Mouse (Mus musculus): Measurements from ENCODE around the gene Spata13. TPM values are rescaled to one million over a fixed set of nuclear protein-coding genes. Genes with fewer than 3 reads are reported as not detected.

Spata13 gene
- polyA plus RNA-seq, 1 experiment from 2014 or later, result 34.8 TPM

DNA sequence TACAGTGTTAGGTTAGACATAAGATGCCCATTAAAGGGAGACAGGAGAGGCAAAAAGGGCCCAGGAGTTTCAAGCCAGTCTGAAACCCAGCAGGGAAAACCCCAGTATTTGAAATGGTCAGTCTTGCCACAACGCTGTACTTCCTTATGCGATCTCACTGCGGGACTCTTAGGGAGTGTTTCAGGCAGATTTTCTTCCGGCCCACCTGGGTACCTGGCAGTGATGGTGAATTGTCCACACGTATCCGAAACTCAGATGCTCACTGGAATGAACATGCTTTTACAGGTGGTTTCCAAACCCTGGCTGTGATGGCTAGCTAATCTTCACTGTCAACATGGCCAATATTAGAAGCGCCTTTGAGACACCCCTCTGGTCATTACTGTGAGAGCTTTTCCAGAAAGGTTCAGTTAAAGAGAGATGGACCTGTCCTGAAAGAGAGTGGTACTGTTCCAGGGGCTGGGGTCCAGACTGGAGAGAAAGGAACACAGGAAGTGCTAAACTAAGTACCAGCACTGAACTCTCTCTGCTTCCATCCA is 148.4 kb downstream of the Spata13 start:
- Histone ChIP-seq H3K4me2 (no peak overlapping the region), H3K36me3 (no peaks in the 10 kb centered on the region), H3K4me3 (no peak overlapping the region), H3K27me3 (peaks cover 3% of the 10 kb centered on the region; the same call in 1 of the 2 replicates), H3K9ac (no peak overlapping the region), H3K4me1 (replicated peaks) (peaks cover 7% of the 10 kb centered on the region), H3K27ac (no peak overlapping the region), H3K9me3 (no peaks in the 10 kb centered on the region)
- ATAC-seq (ENCODE audit: low FRiP score), result no peak
- 48% methylated on average over 7 of the region's 7 CpGs for WGBS

DNA sequence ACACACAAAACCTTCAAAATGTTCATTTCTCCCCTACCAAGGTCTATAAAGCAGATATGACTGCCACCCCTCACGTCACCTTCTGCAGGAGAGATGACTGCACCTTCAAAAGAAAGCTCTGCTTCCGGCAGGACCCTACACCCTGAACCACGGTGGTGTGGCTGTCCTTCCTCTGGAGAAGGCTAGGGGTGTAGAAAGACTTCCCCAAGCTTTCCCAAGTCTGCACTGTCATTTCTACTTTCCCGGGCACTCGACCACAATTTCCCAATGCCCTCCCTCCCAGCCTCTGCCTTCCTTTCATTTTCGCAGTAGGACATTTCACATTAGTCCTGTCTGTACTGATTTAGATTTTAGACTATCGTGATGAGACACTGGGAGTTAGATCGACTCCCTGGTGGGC is 149.4 kb downstream of the Spata13 start:
- H3K27ac ChIP-seq, result no peak overlapping the region
- H3K4me1 ChIP-seq (replicated peaks), result peaks cover 7% of the 10 kb centered on the region
- peaks cover 2% of the 10 kb centered on the region; the same call in 1 of the 2 replicates for H3K36me3 ChIP-seq
- 41% methylated on average over 8 of the region's 8 CpGs for WGBS
- peaks cover 3% of the 10 kb centered on the region; the same call in 1 of the 2 replicates for H3K27me3 ChIP-seq
- no peaks in the 10 kb centered on the region for H3K9me3 ChIP-seq
- ATAC-seq (ENCODE audit: low FRiP score), result no peak
- no peak overlapping the region for H3K4me3 ChIP-seq
- H3K4me2 ChIP-seq, result no peak overlapping the region
- no peak overlapping the region for H3K9ac ChIP-seq

DNA sequence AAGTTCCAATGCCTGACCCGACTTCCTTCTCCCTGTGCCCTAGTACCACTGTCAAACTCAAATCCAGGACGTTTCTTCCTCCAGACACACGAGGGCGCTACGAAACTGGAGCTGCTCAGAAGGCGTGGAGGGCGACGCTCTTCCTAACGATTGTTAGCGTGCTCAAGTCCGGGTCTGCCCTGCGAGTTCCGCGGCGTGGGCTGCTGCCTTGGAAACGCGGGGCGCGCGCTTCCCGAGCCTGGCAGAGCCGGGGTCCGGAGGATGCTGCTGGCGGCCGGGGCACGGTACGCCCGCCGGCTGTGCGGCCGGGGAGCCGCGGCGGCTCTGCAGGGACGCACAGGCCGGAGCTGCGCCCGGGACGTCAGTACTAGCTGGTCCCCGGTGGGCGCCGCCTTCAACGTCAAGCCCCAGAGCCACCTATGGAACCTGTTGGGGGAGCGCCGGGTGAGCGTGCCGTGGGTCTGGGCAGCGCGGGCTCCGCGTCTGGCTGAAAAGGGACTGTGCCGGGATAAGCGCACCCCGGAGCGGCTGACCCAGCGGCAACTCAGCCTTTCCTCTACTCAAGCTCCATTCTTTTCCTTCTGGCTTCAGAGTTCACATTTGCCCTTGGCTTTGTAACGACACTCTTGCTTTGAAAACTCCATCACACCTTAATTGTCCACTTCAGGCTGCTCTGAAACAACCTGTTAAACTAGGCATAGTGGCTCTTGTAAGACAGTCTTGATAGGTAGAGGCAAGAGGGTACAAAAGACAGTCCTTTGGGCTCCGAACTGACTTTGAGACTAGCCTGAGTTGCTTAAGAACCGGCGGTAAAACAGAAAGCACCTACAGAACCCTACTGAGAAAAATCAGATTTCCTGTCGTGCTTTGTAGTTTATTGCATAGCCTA is 150.9 kb downstream of the Spata13 start, which contains the start of gene Mipep:
Gene Mipep, plus strand, starts transcription at position 147 of the 889 bp plus-strand sequence.
- Histone ChIP-seq H3K27me3 (peaks cover 3% of the 10 kb centered on the region; the same call in 1 of the 2 replicates), H3K4me3 (peak within 1 kb of the TSS; percentile 78), H3K9me3 (no peaks in the 10 kb centered on the region), H3K9ac (peak within 1 kb of the TSS; percentile 78), H3K4me1 (replicated peaks) (peaks cover 7% of the 10 kb centered on the region), H3K4me2 (peak within 1 kb of the TSS; percentile 81), H3K36me3 (peaks cover 13% of the 10 kb centered on the region), H3K27ac (peak within 1 kb of the TSS; percentile 78; the same call in 1 of the 2 replicates)
- 1% methylated on average over 60 of the region's 61 CpGs for WGBS
- ATAC-seq (ENCODE audit: low FRiP score), result peak; percentile 93

DNA sequence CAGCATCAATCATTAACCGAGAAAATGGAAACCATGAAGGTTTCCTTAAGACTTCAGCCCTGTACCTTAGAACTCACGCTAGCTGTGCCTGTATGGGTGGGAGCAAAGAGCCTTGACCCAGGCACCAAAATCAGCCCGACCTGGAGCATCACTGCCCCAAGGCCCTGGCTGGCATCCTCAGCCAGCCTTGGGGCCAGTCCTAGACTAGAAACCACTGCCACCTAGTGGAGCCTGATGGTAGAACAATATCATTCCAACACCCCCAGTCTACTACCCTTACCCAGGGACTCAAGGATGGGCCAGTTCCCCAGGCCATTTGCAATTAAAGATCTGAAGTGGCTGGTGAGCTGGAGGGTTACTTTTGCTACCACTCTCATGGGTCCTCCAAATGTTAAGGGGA is 156.3 kb downstream of the Spata13 start:
- no peak overlapping the region for H3K4me2 ChIP-seq
- H3K36me3 ChIP-seq, result peaks cover 35% of the 10 kb centered on the region
- no peak overlapping the region for H3K9ac ChIP-seq
- peaks cover 5% of the 10 kb centered on the region for H3K4me1 ChIP-seq (replicated peaks)
- no peak overlapping the region for H3K27ac ChIP-seq
- H3K4me3 ChIP-seq, result no peak overlapping the region
- WGBS, result 44% methylated on average over 3 of the region's 3 CpGs
- peak; percentile 24; the same call in 1 of the 2 replicates for ATAC-seq (ENCODE audit: low FRiP score)
- H3K27me3 ChIP-seq, result no peaks in the 10 kb centered on the region
- H3K9me3 ChIP-seq, result no peaks in the 10 kb centered on the region

DNA sequence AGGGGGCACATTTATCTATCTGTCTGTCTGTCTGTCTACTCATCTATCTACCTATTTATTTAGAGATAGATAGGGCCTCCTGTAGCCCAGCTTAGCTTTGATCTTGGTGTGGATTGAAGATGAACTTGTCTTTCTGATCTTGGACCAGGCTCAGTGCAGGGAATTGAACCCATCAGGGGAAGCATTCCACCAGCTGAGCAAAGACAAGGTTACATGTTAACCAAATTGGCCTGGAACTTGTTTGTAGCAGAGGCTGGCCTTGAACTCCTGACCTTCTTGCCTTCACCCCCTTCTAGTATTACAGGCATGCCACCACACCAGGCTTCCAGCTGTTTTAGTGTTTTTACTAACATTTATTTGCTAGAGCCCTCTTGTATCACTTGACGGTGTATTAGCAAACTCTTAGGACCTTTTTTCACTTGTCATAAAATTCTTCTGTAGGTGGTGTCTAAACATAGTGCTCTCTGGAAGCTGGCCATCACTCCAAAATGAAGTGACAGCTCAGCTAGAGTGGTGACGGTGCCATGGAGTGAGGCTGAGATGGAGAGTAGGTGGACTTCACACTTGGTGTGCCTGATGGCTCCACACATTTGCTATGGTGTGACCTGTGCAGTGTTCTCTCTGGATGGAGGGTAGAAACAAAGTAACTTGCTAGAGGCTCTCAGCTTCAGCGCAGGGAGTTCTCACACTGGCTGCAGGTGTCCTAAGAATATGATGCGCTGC is 163.0 kb downstream of the Spata13 start:
- H3K9me3 ChIP-seq, result no peaks in the 10 kb centered on the region
- H3K4me2 ChIP-seq, result no peak overlapping the region
- no peaks in the 10 kb centered on the region for H3K27me3 ChIP-seq
- ATAC-seq (ENCODE audit: low FRiP score), result no peak
- H3K4me3 ChIP-seq, result no peak overlapping the region
- no peak overlapping the region for H3K9ac ChIP-seq
- no peak overlapping the region for H3K27ac ChIP-seq
- peaks cover 40% of the 10 kb centered on the region for H3K36me3 ChIP-seq
- 88% methylated on average over 4 of the region's 4 CpGs for WGBS
- no peaks in the 10 kb centered on the region for H3K4me1 ChIP-seq (replicated peaks)

DNA sequence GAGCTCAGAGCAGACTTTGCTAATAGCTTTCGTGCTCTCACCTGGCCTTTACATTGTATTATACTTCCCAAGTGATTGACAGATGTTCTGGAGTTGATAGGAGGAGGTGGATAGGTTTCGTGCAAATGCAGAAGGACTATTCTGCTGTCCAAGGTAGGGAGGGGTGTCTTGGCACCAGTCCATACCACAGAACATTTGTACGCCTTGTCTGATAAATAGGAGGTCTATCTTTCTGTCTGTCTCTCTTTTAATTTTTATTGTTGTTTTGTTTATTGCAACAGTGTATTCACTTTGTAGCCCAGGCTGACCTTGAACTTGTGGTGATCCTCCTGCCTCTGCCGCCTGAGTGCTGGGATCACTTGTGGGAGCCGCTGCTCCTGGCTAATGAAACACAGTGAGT is 163.8 kb downstream of the Spata13 start:
- 94% methylated on average over 5 of the region's 5 CpGs for WGBS
- Histone ChIP-seq H3K4me3 (no peak overlapping the region), H3K27ac (no peak overlapping the region), H3K36me3 (peaks cover 39% of the 10 kb centered on the region), H3K9me3 (no peaks in the 10 kb centered on the region), H3K9ac (no peak overlapping the region), H3K4me2 (no peak overlapping the region), H3K27me3 (no peaks in the 10 kb centered on the region), H3K4me1 (replicated peaks) (no peaks in the 10 kb centered on the region)
- ATAC-seq (ENCODE audit: low FRiP score), result no peak

DNA sequence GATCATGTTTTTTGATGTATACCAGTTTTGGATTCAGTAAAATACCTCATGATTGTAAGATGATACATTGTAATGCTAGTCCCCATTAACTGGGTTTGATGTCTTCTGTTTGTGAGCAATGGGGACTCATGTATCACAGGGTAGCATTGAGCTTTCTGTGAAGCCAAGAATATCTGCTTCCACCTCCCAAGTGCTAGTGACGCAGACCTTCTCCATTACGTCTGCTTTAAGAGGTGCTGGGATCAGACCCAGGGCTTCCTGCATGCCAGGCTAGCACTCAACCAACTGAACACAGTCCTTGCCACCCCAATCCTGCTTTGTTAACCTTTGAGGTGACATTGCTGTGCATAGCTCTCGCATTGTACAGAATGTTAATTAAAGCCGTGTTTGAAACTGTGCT is 164.9 kb downstream of the Spata13 start:
- Histone ChIP-seq H3K27ac (no peak overlapping the region), H3K27me3 (no peaks in the 10 kb centered on the region), H3K9ac (no peak overlapping the region), H3K4me1 (replicated peaks) (no peaks in the 10 kb centered on the region), H3K4me2 (no peak overlapping the region), H3K9me3 (no peaks in the 10 kb centered on the region), H3K36me3 (peaks cover 50% of the 10 kb centered on the region), H3K4me3 (no peak overlapping the region)
- ATAC-seq (ENCODE audit: low FRiP score), result no peak
- WGBS, result 93% methylated on average over 4 of the region's 4 CpGs

DNA sequence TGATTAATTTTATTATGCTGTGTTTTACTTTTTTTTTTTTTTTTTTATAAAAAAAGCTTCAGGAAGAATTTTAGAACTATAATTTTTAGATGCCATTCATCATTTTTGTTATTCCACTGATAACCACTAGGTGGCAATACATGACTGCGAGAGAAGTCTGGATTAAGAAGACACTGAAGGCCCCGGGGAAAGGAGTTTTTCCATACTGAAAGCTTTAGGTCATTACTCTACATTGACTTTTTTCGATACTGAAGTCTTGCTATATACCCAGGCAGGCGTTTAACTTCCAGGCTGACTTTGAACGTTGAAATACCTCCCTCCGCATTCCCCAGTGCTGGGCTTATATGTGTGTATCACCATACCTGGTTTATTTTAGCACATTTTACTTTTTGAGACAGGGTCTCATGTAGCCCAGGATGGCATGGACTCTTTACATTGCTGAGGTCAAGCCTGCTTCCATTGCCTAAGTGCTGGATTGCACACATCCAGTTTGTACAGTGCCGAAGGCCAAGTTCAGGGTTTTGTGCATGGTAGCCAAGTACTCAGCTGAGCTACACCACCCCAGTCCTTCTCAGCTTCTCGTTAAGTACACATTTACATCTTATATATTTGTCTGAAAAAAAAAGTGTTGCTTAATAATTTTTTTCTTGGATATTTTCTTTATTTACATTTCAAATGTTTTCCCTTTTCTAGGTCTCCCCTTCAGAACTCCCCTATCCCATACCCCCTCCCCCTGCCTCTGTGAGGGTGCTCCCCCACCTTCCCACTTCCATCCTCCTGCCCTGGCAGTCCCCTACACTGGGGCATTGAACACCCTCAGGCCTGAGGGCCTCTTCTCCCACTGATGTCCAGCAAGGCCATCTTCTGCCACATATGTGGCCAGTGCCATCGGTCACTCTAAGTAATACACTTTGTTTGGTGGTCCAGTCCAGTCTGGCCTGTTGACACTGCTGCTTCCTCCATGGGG is 166.2 kb downstream of the Spata13 start:
- H3K27me3 ChIP-seq, result no peaks in the 10 kb centered on the region
- no peak overlapping the region for H3K4me3 ChIP-seq
- H3K4me2 ChIP-seq, result no peak overlapping the region
- whole genome bisulfite sequencing, result 54% methylated on average over 9 of the region's 9 CpGs
- no peaks in the 10 kb centered on the region for H3K9me3 ChIP-seq
- no peak overlapping the region for H3K27ac ChIP-seq
- ATAC-seq (ENCODE audit: low FRiP score), result 0 out of 2 replicates have a peak, but pooled peaks have one; percentile 28
- H3K4me1 ChIP-seq (replicated peaks), result no peaks in the 10 kb centered on the region
- H3K9ac ChIP-seq, result no peak overlapping the region
- H3K36me3 ChIP-seq, result peaks cover 60% of the 10 kb centered on the region

DNA sequence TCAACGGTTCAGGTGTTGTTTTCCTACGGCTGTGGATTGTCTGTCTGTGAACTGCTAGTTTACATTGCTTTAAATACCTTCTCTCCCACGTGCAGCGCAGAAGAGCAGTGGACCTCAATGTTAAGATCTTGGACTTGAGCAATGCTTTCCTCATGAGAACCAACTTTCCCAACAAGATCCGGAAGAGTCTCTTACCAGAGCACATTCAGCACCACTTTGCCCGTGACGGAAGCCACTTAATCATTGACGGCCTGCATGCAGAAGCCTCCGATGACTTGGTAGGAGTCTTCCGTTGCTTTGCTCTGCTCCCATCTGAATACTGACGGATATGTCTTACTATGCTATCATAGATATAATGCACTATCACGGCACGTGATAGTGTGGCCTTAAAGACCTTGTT is 168.2 kb downstream of the Spata13 start:
- peaks cover 51% of the 10 kb centered on the region for H3K36me3 ChIP-seq
- 97% methylated on average over 13 of the region's 13 CpGs for WGBS
- no peaks in the 10 kb centered on the region for H3K9me3 ChIP-seq
- H3K4me2 ChIP-seq, result no peak overlapping the region
- H3K27ac ChIP-seq, result no peak overlapping the region
- no peaks in the 10 kb centered on the region for H3K27me3 ChIP-seq
- H3K4me1 ChIP-seq (replicated peaks), result no peaks in the 10 kb centered on the region
- no peak overlapping the region for H3K4me3 ChIP-seq
- H3K9ac ChIP-seq, result no peak overlapping the region
- no peak for ATAC-seq (ENCODE audit: low FRiP score)

DNA sequence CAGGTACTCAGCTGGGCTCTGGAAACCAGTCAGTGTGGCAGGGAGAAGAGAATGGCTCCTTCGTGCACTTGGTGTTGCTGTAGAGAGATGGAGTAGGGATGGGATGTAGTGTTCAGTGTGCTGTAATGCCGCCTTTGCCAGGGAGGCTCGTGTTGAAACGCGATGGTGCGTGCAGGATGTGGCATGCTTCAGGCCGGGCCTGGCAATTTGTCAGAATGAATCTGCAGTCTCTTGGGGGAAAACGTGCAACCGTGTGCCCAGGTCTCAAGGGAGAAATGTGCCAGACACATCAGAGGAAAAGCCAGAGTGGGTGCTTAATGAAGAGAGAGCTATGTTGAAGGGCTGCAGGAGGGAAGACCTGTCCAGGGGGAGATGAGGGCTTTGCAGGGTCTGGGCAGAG is 171.2 kb downstream of the Spata13 start:
- 92% methylated on average over 9 of the region's 9 CpGs for WGBS
- Histone ChIP-seq H3K4me3 (no peak overlapping the region), H3K36me3 (peaks cover 38% of the 10 kb centered on the region), H3K27ac (no peak overlapping the region), H3K27me3 (no peaks in the 10 kb centered on the region), H3K9me3 (no peaks in the 10 kb centered on the region), H3K4me2 (no peak overlapping the region), H3K4me1 (replicated peaks) (no peaks in the 10 kb centered on the region), H3K9ac (peak overlapping the region; percentile 15; the same call in 1 of the 2 replicates)
- no peak for ATAC-seq (ENCODE audit: low FRiP score)

DNA sequence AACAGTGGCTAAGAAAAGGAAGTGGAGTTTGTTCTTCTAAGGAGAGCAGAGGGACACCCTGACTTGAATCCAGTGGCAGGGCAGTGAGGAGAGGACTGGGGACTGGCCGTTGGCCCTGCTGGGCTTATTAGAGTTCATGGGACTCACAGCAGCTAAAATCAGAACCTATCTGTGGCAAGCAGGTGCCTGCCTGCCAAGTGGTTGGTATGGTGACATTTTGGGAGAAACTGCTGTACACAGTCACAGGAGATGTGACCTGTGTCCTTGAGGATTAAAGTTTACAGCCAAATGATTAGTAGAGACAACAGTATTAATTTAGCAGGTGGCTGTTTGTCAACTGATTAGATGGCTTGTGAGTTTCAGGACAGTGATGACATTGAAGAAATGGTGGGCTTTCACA is 172.1 kb downstream of the Spata13 start:
- Histone ChIP-seq H3K9me3 (no peaks in the 10 kb centered on the region), H3K4me3 (no peak overlapping the region), H3K27me3 (no peaks in the 10 kb centered on the region), H3K36me3 (peaks cover 38% of the 10 kb centered on the region), H3K27ac (no peak overlapping the region), H3K9ac (no peak overlapping the region), H3K4me1 (replicated peaks) (no peaks in the 10 kb centered on the region), H3K4me2 (no peak overlapping the region)
- WGBS, result 95% methylated on average over 1 of the region's 1 CpGs
- ATAC-seq (ENCODE audit: low FRiP score), result no peak

Measured in hindbrain, embryonic 13.5 days (tissue).